Mouse (Mus musculus): ENCODE measurements at regions not wholly inside any gene's neighbourhood (a gene's known extent, or its start where the extent isn't known, plus 50 kb on each side); places are given as distances from the start of the nearest gene placed in this dataset.
"Not testable (repeated sequence)": the region's sequence is repeated elsewhere in the genome, so short reads cannot be mapped to it uniquely, and the experiment has no call there.

GRCm38 (mm10) chr1:23034271-23034670 lies 67.8 kb downstream of the 4933415F23Rik start:
- DNase-seq (ENCODE audit: low read depth, low spot score), result no peak

- no peak for DNase-seq (ENCODE audit: low read depth, low spot score)
Observed at GRCm38 (mm10) chr1:23023536-23023935, 78.5 kb downstream of the 4933415F23Rik start.

- no peak for DNase-seq (ENCODE audit: low read depth, low spot score)
Observed at GRCm38 (mm10) chr1:23007784-23008490, 94.1 kb downstream of the 4933415F23Rik start.

GRCm38 (mm10) chr1:23004882-23005281 lies 97.2 kb downstream of the 4933415F23Rik start:
- DNase-seq (ENCODE audit: low read depth, low spot score), result no peak

- no peak for DNase-seq (ENCODE audit: low read depth, low spot score)
Observed at GRCm38 (mm10) chr1:22996665-22997064, 105.4 kb downstream of the 4933415F23Rik start.

- no peak for DNase-seq (ENCODE audit: low read depth, low spot score)
Observed at GRCm38 (mm10) chr1:22989521-22990221, 112.4 kb downstream of the 4933415F23Rik start.

- DNase-seq (ENCODE audit: low read depth, low spot score), result no peak
Observed at GRCm38 (mm10) chr1:22987521-22987920, 114.5 kb downstream of the 4933415F23Rik start.

- DNase-seq (ENCODE audit: low read depth, low spot score), result not testable (repeated sequence)
Observed at GRCm38 (mm10) chr1:22984276-22984675, 117.8 kb downstream of the 4933415F23Rik start.

GRCm38 (mm10) chr1:22974917-22975316 lies 127.1 kb downstream of the 4933415F23Rik start:
- no peak for DNase-seq (ENCODE audit: low read depth, low spot score)

GRCm38 (mm10) chr1:22943995-22944394 lies 138.2 kb upstream of the Rims1 start:
- DNase-seq (ENCODE audit: low read depth, low spot score), result no peak

- no peak for DNase-seq (ENCODE audit: low read depth, low spot score)
Observed at GRCm38 (mm10) chr1:22939816-22940215, 134.0 kb upstream of the Rims1 start.

GRCm38 (mm10) chr1:22931147-22931896 lies 125.5 kb upstream of the Rims1 start:
- DNase-seq (ENCODE audit: low read depth, low spot score), result no peak

- no peak for DNase-seq (ENCODE audit: low read depth, low spot score)
Observed at GRCm38 (mm10) chr1:22902992-22903391, 97.2 kb upstream of the Rims1 start.

GRCm38 (mm10) chr1:22901018-22901625 lies 95.3 kb upstream of the Rims1 start:
- peak; percentile 23 for DNase-seq (ENCODE audit: low read depth, low spot score)

GRCm38 (mm10) chr1:22895099-22895498 lies 89.3 kb upstream of the Rims1 start:
- peak; percentile 18 for DNase-seq (ENCODE audit: low read depth, low spot score)

GRCm38 (mm10) chr1:22862985-22863384 lies 57.2 kb upstream of the Rims1 start:
- no peak for DNase-seq (ENCODE audit: low read depth, low spot score)
